Mouse (Mus musculus) midbrain, embryonic 13.5 days (tissue): ENCODE measurements at regions not wholly inside any gene's neighbourhood (a gene's known extent, or its start where the extent isn't known, plus 50 kb on each side); places are given as distances from the start of the nearest gene placed in this dataset.

ENCODE experiments used
- ATAC-seq: fragments of 200-750 bp; cut with Nextera tagmentation; 2 replicates; pipeline ENCODE4 v1.8.0; 2017; ENCODE audit warnings: mild to moderate bottlenecking, moderate TSS enrichment, moderate library complexity
- H3K27ac ChIP-seq: fragments of 300-500 bp; sonication (generic); 2 replicates; pipeline ENCODE4 v1.5.1; 2015; ENCODE audit warnings: inconsistent platforms, mild to moderate bottlenecking, moderate library complexity
- H3K27me3 ChIP-seq: fragments of 300-500 bp; sonication (generic); 2 replicates; pipeline ENCODE4 v1.6.1; 2015; ENCODE audit warnings: mild to moderate bottlenecking, inconsistent platforms
- H3K36me3 ChIP-seq: fragments of 300-500 bp; sonication (generic); 2 replicates; pipeline ENCODE4 v1.6.1; 2015; ENCODE audit warnings: mild to moderate bottlenecking, inconsistent platforms
- H3K4me1 ChIP-seq: fragments of 300-500 bp; sonication (generic); replicated peaks from 2 replicates; pipeline ENCODE4 v1.6.1; 2015; ENCODE audit warnings: inconsistent platforms
- H3K4me2 ChIP-seq: fragments of 300-500 bp; sonication (generic); replicated peaks from 2 replicates; pipeline ENCODE4 v1.6.1; 2015; ENCODE audit warnings: moderate library complexity, mild to moderate bottlenecking, inconsistent platforms
- H3K4me3 ChIP-seq: fragments of 300-500 bp; sonication (generic); replicated peaks from 2 replicates; pipeline ENCODE4 v1.5.1; 2015; ENCODE audit warnings: mild to moderate bottlenecking, inconsistent platforms
- H3K9ac ChIP-seq: fragments of 300-500 bp; sonication (generic); replicated peaks from 2 replicates; pipeline ENCODE4 v1.6.1; 2015; ENCODE audit warnings: mild to moderate bottlenecking, inconsistent platforms
- H3K9me3 ChIP-seq: fragments of 300-500 bp; sonication (generic); 2 replicates; pipeline ENCODE4 v1.6.1; 2016; ENCODE audit warnings: mild to moderate bottlenecking, inconsistent platforms
- WGBS: fragments of 180-500 bp; shearing (Covaris S2); methylation state at CpG from one replicate; pipeline ENCODE4 v1.1.7; 2015; 5-methylcytosine and 5-hydroxymethylcytosine counted together

DNA sequence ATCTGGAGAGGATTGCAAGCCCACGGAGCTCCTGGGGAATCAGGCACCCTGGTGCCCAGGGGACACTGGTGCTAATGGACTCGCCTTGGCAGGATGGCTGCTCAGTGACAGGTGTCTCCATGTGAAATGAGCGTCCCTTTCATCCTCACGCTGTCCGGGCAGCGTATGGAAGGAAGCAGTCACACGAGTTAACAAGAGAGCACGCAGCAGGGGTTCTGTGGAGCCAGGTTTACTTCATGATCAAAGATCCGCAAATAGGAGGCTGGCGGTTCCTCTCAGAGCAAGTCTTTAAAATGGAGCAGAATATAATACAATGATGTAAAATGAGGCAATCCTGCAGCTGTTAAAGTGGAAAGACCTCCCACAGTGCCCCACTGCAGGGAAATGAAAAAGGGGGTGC lies 276.8 kb downstream of the Matn1 start:
- H3K4me1 ChIP-seq, result peaks cover 5% of the 10 kb centered on the region; the same call in 1 of the 2 replicates
- H3K4me3 ChIP-seq, result no peak overlapping the region
- 65% methylated on average over 10 of the region's 10 CpGs for WGBS
- H3K9ac ChIP-seq, result no peak overlapping the region
- no peaks in the 10 kb centered on the region for H3K27me3 ChIP-seq
- H3K27ac ChIP-seq, result no peak overlapping the region
- H3K36me3 ChIP-seq, result no peaks in the 10 kb centered on the region
- H3K4me2 ChIP-seq, result no peak overlapping the region
- H3K9me3 ChIP-seq, result 0 out of 2 replicates have a peak, but pooled peaks cover 3% of the 10 kb centered on the region
- no peak for ATAC-seq

DNA sequence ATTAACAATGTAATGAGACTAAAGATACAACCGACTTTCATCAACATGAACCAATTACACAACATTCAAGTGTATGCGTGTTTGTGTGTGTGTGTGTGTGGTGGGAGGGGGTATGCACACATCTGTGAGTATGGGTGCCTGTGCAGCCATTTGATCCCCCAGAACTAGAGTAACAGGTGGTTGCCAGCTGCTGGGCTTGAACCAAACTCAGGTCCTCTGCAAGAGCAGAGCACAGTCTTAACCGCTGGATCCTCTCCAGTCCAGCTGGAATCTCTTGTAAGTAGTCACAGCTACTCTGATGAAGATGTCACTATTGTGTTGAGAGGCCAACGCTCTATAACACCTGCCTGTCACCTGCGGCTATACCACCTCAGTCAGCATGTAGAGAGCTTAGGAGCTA lies 286.2 kb downstream of the Matn1 start:
- WGBS, result 91% methylated on average over 5 of the region's 5 CpGs
- Histone ChIP-seq H3K9me3 (no peaks in the 10 kb centered on the region), H3K4me1 (no peaks in the 10 kb centered on the region), H3K36me3 (no peaks in the 10 kb centered on the region), H3K9ac (no peak overlapping the region), H3K27me3 (no peaks in the 10 kb centered on the region), H3K4me3 (no peak overlapping the region), H3K27ac (no peak overlapping the region), H3K4me2 (no peak overlapping the region)
- ATAC-seq, result no peak

DNA sequence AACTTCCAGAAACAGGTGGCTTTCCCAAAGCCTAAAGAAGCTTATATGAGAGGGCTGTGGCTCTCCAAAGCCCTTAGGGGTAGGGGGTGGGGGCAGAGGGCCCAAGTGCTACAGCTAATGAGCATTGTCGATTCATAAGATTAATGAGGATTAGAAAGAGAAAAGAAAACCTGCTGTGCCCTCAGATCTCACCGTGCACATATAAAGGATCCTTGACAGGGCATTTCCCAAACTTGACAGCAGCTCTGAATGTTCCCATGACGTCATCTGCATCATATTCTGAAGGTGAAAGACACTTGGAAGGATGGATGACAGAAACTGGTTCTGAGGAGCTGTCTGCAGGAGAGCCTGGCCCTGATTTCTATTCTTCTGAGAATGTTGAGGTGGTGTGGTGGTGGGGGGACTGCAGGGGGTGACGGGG lies 292.4 kb downstream of the Matn1 start:
- peaks cover 19% of the 10 kb centered on the region for H3K4me1 ChIP-seq
- 0 out of 2 replicates have a peak overlapping the region, but pooled peaks have one; percentile 1 for H3K27ac ChIP-seq
- no peak overlapping the region for H3K4me3 ChIP-seq
- peak; percentile 63 for ATAC-seq
- H3K9me3 ChIP-seq, result 0 out of 2 replicates have a peak, but pooled peaks cover 3% of the 10 kb centered on the region
- no peak overlapping the region for H3K9ac ChIP-seq
- no peaks in the 10 kb centered on the region for H3K27me3 ChIP-seq
- H3K4me2 ChIP-seq, result no peak overlapping the region
- WGBS, result 17% methylated on average over 4 of the region's 4 CpGs
- H3K36me3 ChIP-seq, result no peaks in the 10 kb centered on the region

DNA sequence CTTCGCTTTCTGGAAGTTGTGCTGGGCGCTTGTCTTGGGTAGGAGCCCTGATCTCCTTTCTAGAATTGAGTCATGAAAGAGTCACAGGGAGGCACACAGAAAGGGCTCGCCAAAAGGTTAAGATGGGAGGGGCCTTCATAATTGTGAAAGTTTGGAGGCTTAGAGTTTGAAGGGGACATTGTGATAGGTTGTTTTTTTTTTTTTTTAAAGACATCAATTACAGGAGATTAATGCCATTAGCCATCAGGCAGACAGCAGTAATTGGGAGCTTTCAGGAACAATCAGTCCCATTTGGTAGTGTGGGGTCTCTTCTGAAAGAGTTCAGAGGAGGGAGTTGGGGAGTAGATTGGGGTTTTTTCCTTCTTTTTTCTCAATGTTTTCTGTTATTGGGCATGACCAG lies 294.4 kb downstream of the Matn1 start:
- Histone ChIP-seq H3K9me3 (0 out of 2 replicates have a peak, but pooled peaks cover 3% of the 10 kb centered on the region), H3K4me2 (no peak overlapping the region), H3K27ac (no peak overlapping the region), H3K9ac (no peak overlapping the region), H3K4me3 (no peak overlapping the region), H3K36me3 (no peaks in the 10 kb centered on the region), H3K27me3 (no peaks in the 10 kb centered on the region), H3K4me1 (peaks cover 32% of the 10 kb centered on the region)
- no peak for ATAC-seq
- WGBS, result 81% methylated on average over 3 of the region's 3 CpGs

DNA sequence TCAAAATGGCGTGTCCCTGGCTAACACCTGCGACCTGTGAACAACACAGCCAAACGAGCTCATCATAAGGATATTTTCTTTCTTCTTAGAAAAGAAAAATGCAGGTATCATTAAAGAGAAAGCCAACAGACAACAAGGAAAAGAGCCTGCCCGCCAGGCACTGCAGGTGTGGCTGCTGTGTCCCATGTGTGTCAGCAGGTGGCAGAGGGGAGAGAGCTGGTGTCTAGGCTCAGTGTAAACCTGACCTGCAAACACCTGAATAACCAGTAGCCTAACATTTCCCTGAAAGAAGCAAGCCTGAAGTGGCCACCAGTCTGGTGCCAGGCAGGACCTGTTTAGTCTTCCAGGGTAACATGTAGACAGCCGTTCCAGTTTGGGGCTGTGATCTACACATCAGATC lies 294.9 kb downstream of the Matn1 start:
- Histone ChIP-seq H3K27ac (no peak overlapping the region), H3K36me3 (no peaks in the 10 kb centered on the region), H3K9ac (no peak overlapping the region), H3K9me3 (0 out of 2 replicates have a peak, but pooled peaks cover 3% of the 10 kb centered on the region), H3K4me2 (no peak overlapping the region), H3K4me3 (no peak overlapping the region), H3K4me1 (peaks cover 37% of the 10 kb centered on the region), H3K27me3 (no peaks in the 10 kb centered on the region)
- no peak for ATAC-seq
- WGBS, result 83% methylated on average over 5 of the region's 5 CpGs

DNA sequence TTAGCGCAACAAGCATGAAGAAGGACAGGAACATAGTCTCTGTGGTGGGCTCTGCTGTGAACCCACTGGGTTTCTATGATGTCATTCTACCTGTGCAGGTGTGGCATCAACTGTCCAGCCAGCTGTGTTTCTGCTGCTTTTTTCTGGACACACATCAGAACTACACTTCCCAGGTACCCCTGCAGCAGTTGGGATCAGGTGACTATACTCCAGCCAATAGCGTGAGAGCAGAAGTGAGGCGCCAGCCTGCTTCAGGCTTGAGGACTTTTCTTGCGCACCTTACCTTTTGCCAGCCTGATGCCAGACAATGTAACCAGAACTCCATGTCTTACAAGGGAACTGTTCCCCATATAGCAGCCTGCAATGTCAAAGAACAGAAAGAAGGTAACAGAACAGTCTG lies 296.3 kb downstream of the Matn1 start:
- Histone ChIP-seq H3K9me3 (0 out of 2 replicates have a peak, but pooled peaks cover 3% of the 10 kb centered on the region), H3K4me1 (peaks cover 46% of the 10 kb centered on the region), H3K27me3 (no peaks in the 10 kb centered on the region), H3K9ac (no peak overlapping the region), H3K36me3 (no peaks in the 10 kb centered on the region), H3K4me3 (no peak overlapping the region), H3K27ac (no peak overlapping the region), H3K4me2 (no peak overlapping the region)
- WGBS, result 83% methylated on average over 4 of the region's 4 CpGs
- no peak for ATAC-seq

DNA sequence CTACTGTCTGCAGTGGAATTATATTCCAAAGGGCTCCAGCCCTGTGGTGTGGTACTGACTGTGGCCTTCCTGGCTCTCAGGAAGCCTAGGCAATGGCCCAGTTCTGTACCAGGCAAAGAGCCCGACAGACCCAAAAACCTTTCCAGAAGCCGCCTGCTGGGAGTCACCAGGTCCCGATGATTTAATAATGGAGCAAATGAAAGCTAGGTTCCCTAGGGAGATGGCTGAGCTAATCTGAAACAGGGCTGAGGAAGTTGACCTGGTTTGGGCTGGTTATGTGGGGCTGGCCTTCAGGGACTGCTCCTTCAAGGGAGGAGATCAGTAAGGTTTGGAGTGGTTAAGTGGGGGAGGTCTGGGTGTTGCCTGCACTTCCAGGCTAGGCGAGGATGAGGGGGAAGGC lies 298.1 kb downstream of the Matn1 start:
- no peak for ATAC-seq
- Histone ChIP-seq H3K27me3 (peaks cover 5% of the 10 kb centered on the region; the same call in 1 of the 2 replicates), H3K36me3 (no peaks in the 10 kb centered on the region), H3K9ac (no peak overlapping the region), H3K4me1 (peaks cover 30% of the 10 kb centered on the region), H3K4me2 (no peak overlapping the region), H3K27ac (no peak overlapping the region), H3K4me3 (no peak overlapping the region), H3K9me3 (0 out of 2 replicates have a peak, but pooled peaks cover 3% of the 10 kb centered on the region)
- 67% methylated on average over 4 of the region's 4 CpGs for WGBS

DNA sequence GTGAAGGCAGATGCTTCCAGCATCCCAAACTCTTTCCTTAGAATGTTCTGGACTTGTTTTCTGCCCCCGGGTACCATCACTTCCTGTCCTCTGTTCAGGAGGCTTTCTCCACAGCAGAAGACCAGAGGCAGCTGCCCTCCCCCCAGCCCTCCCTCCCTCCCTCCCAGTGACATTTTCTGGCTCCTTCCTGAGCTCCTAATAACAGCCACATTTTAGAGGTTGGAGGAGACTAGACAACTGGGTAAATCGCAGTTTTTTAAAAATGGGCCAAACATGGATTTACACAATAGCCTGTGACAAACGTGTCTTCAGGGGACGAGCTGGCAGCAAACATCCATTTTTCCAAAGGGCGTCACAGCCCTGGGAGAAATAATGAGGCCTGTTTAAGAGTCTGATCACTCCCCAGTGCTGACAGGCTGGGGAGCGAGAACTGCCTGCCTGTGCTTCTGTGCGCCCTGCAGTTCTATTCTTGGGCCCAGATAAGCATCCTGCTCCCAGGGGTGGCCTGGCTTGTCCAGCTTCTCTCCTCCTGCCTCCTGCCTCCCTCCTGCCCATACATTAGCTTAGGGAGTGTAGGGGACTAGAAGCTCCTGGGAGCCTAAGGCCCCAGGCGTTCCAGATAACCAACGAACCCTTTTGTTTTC lies 299.7 kb downstream of the Matn1 start:
- Histone ChIP-seq H3K27ac (peak overlapping the region; percentile 88), H3K9me3 (0 out of 2 replicates have a peak, but pooled peaks cover 3% of the 10 kb centered on the region), H3K4me2 (no peak overlapping the region), H3K4me3 (no peak overlapping the region), H3K4me1 (peaks cover 27% of the 10 kb centered on the region), H3K36me3 (no peaks in the 10 kb centered on the region), H3K9ac (peak overlapping the region; percentile 46; the same call in 1 of the 2 replicates), H3K27me3 (peaks cover 5% of the 10 kb centered on the region; the same call in 1 of the 2 replicates)
- WGBS, result 10% methylated on average over 9 of the region's 9 CpGs
- ATAC-seq, result peak; percentile 89

DNA sequence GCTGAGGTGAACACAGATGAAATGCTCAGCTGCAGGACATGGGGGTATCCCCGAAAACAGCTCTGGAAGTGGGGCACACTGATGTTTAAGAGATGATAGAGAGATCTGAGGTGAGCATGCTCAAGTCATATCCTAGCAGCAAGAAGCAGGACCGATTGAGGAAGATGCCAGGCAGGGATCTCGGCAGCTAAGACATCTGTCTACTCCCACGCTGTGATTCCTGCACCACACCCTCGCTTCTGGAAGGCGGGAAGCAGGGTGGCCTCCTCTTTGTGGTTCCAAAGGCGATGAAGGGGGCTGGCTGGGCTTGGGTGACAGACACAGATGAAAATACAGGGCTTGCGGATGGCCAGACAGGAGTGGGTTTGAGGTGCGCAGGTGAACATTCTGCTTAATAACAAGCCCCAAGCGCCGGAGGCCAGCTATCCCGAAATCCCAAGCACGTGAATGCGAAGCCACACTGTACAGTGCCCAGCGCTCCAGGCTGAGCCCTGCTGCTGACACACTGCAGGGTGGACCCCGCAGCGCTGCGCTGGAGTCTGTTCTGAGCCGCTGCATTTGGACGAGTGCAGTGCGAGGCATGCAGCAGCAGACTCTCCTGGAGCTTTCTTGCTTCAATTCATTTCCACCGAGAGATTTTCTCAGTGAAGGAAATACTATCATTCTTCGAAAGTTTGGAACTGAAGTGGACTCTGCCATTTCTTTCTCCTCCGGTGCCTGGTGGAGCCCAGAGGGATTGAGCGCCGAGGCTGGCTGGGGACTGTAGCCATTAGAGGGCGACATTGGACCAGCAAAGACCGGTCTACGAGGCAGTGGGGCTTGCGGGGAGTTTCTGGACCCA lies 308.6 kb downstream of the Matn1 start:
- peak overlapping the region; percentile 47 for H3K4me2 ChIP-seq
- peak; percentile 90 for ATAC-seq
- H3K4me3 ChIP-seq, result peak overlapping the region; percentile 15
- no peaks in the 10 kb centered on the region for H3K9me3 ChIP-seq
- H3K27me3 ChIP-seq, result peaks cover 11% of the 10 kb centered on the region
- H3K36me3 ChIP-seq, result no peaks in the 10 kb centered on the region
- no peak overlapping the region for H3K27ac ChIP-seq
- peaks cover 4% of the 10 kb centered on the region; the same call in 1 of the 2 replicates for H3K4me1 ChIP-seq
- 18% methylated on average over 30 of the region's 30 CpGs for WGBS
- peak overlapping the region; percentile 24 for H3K9ac ChIP-seq

DNA sequence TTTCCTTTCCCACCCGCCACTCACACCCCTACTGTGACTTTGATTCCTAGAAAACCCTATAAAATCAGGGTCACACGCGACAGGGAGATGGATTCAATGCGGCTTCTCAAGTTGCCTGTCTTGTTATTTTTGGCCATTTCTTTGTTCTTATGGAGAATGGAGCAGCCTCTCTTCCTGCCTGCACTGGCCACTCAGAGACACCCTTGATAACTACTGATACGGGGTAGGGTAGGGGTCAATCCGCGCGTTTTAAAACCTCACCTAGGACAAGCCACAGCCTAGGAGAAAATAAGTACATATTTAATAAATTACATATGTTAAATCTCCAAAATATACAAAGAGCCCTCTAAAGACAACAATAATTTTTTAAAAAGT lies 309.2 kb downstream of the Matn1 start:
- 5% methylated on average over 8 of the region's 8 CpGs for WGBS
- Histone ChIP-seq H3K36me3 (no peaks in the 10 kb centered on the region), H3K27ac (no peak overlapping the region), H3K4me1 (peaks cover 4% of the 10 kb centered on the region; the same call in 1 of the 2 replicates), H3K4me2 (peak overlapping the region; percentile 47), H3K9me3 (no peaks in the 10 kb centered on the region), H3K9ac (no peak overlapping the region), H3K27me3 (peaks cover 11% of the 10 kb centered on the region), H3K4me3 (no peak overlapping the region)
- 0 out of 2 replicates have a peak, but pooled peaks have one; percentile 38 for ATAC-seq

DNA sequence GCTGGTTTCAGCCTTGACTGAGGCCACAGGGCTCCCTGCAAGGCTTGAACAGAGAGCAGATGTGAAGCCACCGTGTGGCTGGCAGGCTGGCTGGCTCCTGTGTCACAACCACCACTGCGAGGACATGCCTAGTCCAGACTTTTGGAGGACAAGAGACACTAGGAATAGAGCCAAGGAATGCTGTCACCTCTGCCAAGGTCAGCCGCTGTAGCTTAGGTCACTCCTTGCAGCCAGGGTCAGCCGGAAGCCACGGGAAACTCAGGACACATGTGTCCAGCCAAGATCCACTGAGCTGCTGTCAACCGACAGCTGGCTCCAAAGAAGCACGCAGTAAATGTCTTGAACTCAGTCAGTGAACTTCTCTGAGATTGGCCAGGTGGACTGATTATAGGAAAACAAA lies 310.1 kb downstream of the Matn1 start:
- Histone ChIP-seq H3K4me3 (no peak overlapping the region), H3K4me1 (peaks cover 4% of the 10 kb centered on the region; the same call in 1 of the 2 replicates), H3K9me3 (no peaks in the 10 kb centered on the region), H3K9ac (no peak overlapping the region), H3K36me3 (no peaks in the 10 kb centered on the region), H3K27me3 (peaks cover 11% of the 10 kb centered on the region), H3K27ac (no peak overlapping the region), H3K4me2 (no peak overlapping the region)
- 81% methylated on average over 7 of the region's 7 CpGs for WGBS
- ATAC-seq, result no peak

DNA sequence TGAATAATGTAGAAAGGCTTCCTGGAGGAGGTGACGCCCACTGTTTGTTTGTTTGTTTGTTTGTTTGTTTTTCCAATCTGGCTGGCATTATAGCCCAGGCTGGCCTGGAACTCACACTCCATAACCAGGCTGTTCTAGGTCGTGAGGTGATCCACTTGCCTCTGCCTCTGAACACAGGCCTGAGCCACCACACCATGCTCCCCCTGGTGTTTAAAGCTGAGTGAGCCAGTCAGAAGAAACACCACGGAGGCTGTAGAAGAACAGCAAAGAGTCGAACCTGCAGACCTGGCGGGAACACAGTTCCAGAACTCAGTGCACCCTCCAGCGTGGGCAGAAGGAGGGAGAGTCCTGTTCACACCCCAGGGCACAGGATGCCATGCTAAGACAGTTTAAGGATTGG lies 310.5 kb downstream of the Matn1 start:
- Histone ChIP-seq H3K9me3 (no peaks in the 10 kb centered on the region), H3K4me2 (no peak overlapping the region), H3K27me3 (peaks cover 11% of the 10 kb centered on the region), H3K27ac (no peak overlapping the region), H3K4me1 (peaks cover 4% of the 10 kb centered on the region; the same call in 1 of the 2 replicates), H3K4me3 (no peak overlapping the region), H3K36me3 (no peaks in the 10 kb centered on the region), H3K9ac (no peak overlapping the region)
- 50% methylated on average over 6 of the region's 6 CpGs for WGBS
- ATAC-seq, result no peak
